17 mouse cellular contexts compared by ENCODE assay signal in the genomic region with DNA sequence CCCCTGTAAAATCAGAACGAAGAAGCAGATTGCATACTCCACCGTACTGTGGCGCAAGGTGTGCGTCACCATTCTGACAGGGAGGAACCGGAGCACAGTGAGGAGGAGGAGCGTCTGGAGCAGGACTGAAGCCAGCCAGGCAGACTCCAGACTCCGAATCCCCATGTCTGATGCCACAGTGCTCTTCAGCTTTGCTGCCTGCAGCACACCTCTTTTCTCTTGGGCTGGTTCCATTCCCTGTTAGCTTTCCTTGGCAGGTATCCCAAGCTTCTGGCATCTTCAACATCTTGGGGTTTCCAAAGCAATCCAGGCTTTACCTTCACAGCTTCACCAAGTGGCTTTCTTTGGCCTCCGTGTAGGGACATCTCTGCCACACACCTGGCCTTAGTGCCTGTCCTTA.
DNase-seq lines count a peak whose midpoint lies in the region; ATAC-seq lines count a peak whose summit lies in the region.
"Had no signal": no experiment of that assay in that cellular context is flagged by ENCODE, and none has a peak within 500 bp of the region (broad histone marks: within the 10 kb centered on the region; RNA-seq: fewer than 3 reads in every experiment).

No protein-coding gene starts in this region.

- no peaks in the 10 kb centered on the region for H3K4me1 ChIP-seq in hindbrain, embryonic 11.5 days (replicated peaks; ENCODE audit: control insufficient read depth, insufficient read depth, low read length)
- H3K4me1 ChIP-seq: intestine, embryonic 15.5 days; neural tube, embryonic 12.5 days had no signal

- no peak overlapping the region for H3K9ac ChIP-seq in hindbrain, embryonic 11.5 days (ENCODE audit: low read depth, low read length)
- H3K9ac ChIP-seq: intestine, embryonic 15.5 days; limb, embryonic 15.5 days; lung, embryonic 15.5 days; neural tube, embryonic 12.5 days had no signal

- H3K4me2 ChIP-seq in hindbrain, embryonic 11.5 days (replicated peaks; ENCODE audit: low read depth, low read length) = no peak overlapping the region
- H3K4me2 ChIP-seq: intestine, embryonic 15.5 days; limb, embryonic 15.5 days; lung, embryonic 15.5 days; midbrain, embryonic 11.5 days; neural tube, embryonic 12.5 days had no signal

- H3K9me3 ChIP-seq in hindbrain, embryonic 11.5 days (ENCODE audit: control insufficient read depth, low read length) = no peaks in the 10 kb centered on the region
- H3K9me3 ChIP-seq: intestine, embryonic 15.5 days; limb, embryonic 15.5 days; lung, embryonic 15.5 days; neural tube, embryonic 12.5 days had no signal

- no peak overlapping the region for H3K27ac ChIP-seq in hindbrain, embryonic 11.5 days (ENCODE audit: low read depth, low read length)
- H3K27ac ChIP-seq: intestine, embryonic 15.5 days; limb, embryonic 15.5 days; lung, embryonic 15.5 days; neural tube, embryonic 12.5 days had no signal

- WGBS in hindbrain, embryonic 11.5 days = 89% methylated on average over 8 of the region's 8 CpGs

- intact Hi-C loops in left cerebral cortex, postnatal 25 days (cut with DNase I) = loop anchor here (5.0 kb wide), 1 partner anchor 64 kb away; the partner anchor contains the start of gene Bmpr2

- peak; percentile 99 for ATAC-seq in frontal cortex, adult (ENCODE audit: low TSS enrichment)
- no peak for ATAC-seq in hindbrain, embryonic 11.5 days (ENCODE audit: low FRiP score)
- ATAC-seq: intestine, embryonic 15.5 days had no signal

- no peaks in the 10 kb centered on the region for H3K27me3 ChIP-seq in hindbrain, embryonic 11.5 days (ENCODE audit: control insufficient read depth, insufficient read depth, low read length)
- H3K27me3 ChIP-seq: intestine, embryonic 15.5 days; limb, embryonic 15.5 days; lung, embryonic 15.5 days; neural tube, embryonic 12.5 days had no signal

- DNase-seq in frontal cortex, postnatal 25 days (ENCODE audit: low spot score in 2 of 2) = no peak
- peak; percentile 20 for DNase-seq in NIH3T3 (ENCODE audit: low read depth)
- DNase-seq in cerebellum, adult 9-10 months = peak; percentile 76
- DNase-seq in left cerebral cortex, postnatal 25 days (ENCODE audit: low spot score in 2 of 2) = peak; percentile 23 to 82
- no peak for DNase-seq in urinary bladder, postnatal 14 days (ENCODE audit: low spot score)
- no peak for DNase-seq in hindbrain, embryonic 11.5 days (ENCODE audit: low spot score)
- DNase-seq in embryo, embryonic 11 days = no peak
- DNase-seq: adrenal gland, adult 2 months; B cell, adult 2 months; heart, postnatal 4 days; thymus, postnatal 14 days had no signal

- H3K4me3 ChIP-seq in hindbrain, embryonic 11.5 days (ENCODE audit: low read depth, low read length) = no peak overlapping the region
- H3K4me3 ChIP-seq: intestine, embryonic 15.5 days; limb, embryonic 15.5 days; lung, embryonic 15.5 days; neural tube, embryonic 12.5 days had no signal

- no peaks in the 10 kb centered on the region for H3K36me3 ChIP-seq in hindbrain, embryonic 11.5 days (ENCODE audit: control insufficient read depth, insufficient read depth, low read length)
- H3K36me3 ChIP-seq: intestine, embryonic 15.5 days had no signal

Comparison
In these comparisons a context has a peak if more than half of its experiments do, and no peak if none do; other contexts are left out.
1. DNase-seq: peak in NIH3T3 (single experiment), cerebellum, adult 9-10 months (single experiment) and left cerebral cortex, postnatal 25 days (2 of 2); none in frontal cortex, postnatal 25 days (0 of 2), urinary bladder, postnatal 14 days (single experiment), hindbrain, embryonic 11.5 days (single experiment) and embryo, embryonic 11 days (single experiment).